Mouse (Mus musculus): ENCODE measurements around the gene Ly75. TPM values are rescaled to one million over a fixed set of nuclear protein-coding genes. Genes with fewer than 3 reads are reported as not detected.

Ly75 gene
- polyA plus RNA-seq, 1 experiment from 2014 or later, result 4.2 TPM

DNA sequence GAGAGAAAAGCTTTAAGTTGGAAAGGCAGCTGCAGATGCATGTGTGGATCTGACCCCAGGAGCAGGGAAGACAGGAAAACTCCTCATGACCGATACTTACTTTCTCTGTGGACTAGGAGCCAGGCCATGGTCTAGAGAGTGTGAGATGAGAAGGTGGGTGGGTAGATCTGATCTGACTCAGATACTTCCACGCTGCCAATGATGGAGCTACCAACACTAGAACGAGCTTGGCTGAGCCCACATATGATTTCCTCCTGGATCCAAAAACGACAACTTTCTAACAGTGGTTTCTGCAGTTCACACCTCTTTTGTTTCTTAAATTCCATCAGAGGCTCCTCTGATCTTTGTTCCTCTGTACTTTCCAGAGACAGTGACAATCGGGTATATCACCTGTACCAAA is 18.6 kb upstream of the Ly75 start:
- Histone ChIP-seq H3K27ac (no peak overlapping the region), H3K4me1 (no peaks in the 10 kb centered on the region), H3K27me3 (no peaks in the 10 kb centered on the region), H3K36me3 (no peaks in the 10 kb centered on the region), H3K9ac (no peak overlapping the region), H3K4me3 (no peak overlapping the region), H3K4me2 (replicated peaks) (no peak overlapping the region), H3K9me3 (no peaks in the 10 kb centered on the region)
- no peak for ATAC-seq (ENCODE audit: insufficient number of reproducible peaks, insufficient read depth, low FRiP score, low TSS enrichment)
- WGBS, result 80% methylated on average over 5 of the region's 5 CpGs

DNA sequence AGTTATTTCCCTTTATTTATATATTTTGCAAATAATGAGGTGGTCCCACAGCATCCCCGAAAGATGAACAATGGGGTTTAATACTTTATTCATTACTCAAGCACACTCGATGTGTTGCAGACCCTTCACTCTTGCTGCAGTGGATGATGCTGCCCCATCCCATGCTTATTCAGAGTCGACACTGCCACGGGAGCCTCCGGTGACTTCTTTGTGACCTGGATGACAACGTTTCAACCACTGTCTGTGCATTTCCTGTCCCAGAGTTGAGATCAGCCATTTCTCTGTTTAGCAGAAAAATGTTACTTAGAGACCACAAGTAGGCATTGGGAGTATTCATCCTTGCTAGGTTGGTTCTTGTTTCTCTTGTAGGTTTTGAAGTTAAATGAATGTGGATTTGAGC is 10.7 kb upstream of the Ly75 start:
- H3K9me3 ChIP-seq, result no peaks in the 10 kb centered on the region
- H3K27ac ChIP-seq, result no peak overlapping the region
- no peak overlapping the region for H3K4me2 ChIP-seq (replicated peaks)
- no peak overlapping the region for H3K4me3 ChIP-seq
- no peaks in the 10 kb centered on the region for H3K36me3 ChIP-seq
- H3K27me3 ChIP-seq, result no peaks in the 10 kb centered on the region
- H3K4me1 ChIP-seq, result no peaks in the 10 kb centered on the region
- no peak for ATAC-seq (ENCODE audit: insufficient number of reproducible peaks, insufficient read depth, low FRiP score, low TSS enrichment)
- no peak overlapping the region for H3K9ac ChIP-seq
- WGBS, result 73% methylated on average over 6 of the region's 6 CpGs

DNA sequence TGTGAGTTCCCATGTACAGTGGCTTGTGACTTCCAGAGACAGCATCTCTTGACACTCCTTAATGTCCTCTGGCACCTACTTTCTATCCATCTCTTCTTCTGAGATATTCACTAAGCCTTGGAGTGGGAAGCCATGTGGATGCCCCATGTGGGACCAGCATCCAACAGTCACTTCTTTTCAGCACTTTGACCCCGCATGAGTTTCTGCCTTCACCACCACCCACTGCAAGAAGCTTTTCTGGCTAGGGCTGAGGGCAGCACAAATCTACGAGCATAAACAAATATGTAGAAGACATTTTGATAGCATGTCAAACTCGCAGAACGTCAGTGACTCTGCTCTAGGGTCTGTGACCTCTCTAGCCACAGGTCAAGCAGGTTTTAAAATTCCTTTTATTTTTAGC is 9.2 kb upstream of the Ly75 start:
- no peak for ATAC-seq (ENCODE audit: insufficient number of reproducible peaks, insufficient read depth, low FRiP score, low TSS enrichment)
- Histone ChIP-seq H3K9ac (no peak overlapping the region), H3K4me2 (replicated peaks) (no peak overlapping the region), H3K27ac (no peak overlapping the region), H3K27me3 (no peaks in the 10 kb centered on the region), H3K4me1 (no peaks in the 10 kb centered on the region), H3K9me3 (no peaks in the 10 kb centered on the region), H3K36me3 (no peaks in the 10 kb centered on the region), H3K4me3 (no peak overlapping the region)
- 70% methylated on average over 4 of the region's 4 CpGs for WGBS

DNA sequence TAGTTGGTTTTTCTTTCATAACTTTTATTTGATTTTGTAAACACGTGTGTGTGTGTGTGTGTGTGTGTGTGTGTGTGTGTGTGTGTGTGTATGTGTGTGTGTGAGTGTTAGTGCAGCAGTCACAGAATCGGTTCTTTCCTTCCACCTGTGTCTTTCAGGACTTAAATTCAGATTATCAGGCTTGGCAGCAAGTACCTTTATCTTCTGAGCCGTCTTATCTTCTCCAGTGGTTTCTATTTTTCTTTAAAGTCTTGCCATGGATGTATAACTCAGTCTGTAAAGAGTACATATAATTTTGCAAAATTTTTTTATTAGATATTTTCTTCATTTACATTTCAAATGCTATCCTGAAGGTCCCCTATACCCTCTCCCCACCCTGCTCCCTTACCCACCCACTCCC is 4.3 kb upstream of the Ly75 start:
- H3K27me3 ChIP-seq, result peaks cover 7% of the 10 kb centered on the region; the same call in 1 of the 2 replicates
- H3K9ac ChIP-seq, result no peak overlapping the region
- no peak overlapping the region for H3K27ac ChIP-seq
- 0 out of 2 replicates have a peak, but pooled peaks cover 6% of the 10 kb centered on the region for H3K4me1 ChIP-seq
- H3K4me2 ChIP-seq (replicated peaks), result no peak overlapping the region
- no peaks in the 10 kb centered on the region for H3K36me3 ChIP-seq
- ATAC-seq (ENCODE audit: insufficient number of reproducible peaks, insufficient read depth, low FRiP score, low TSS enrichment), result no peak
- no peaks in the 10 kb centered on the region for H3K9me3 ChIP-seq
- no peak overlapping the region for H3K4me3 ChIP-seq
- WGBS, result 71% methylated on average over 3 of the region's 3 CpGs

DNA sequence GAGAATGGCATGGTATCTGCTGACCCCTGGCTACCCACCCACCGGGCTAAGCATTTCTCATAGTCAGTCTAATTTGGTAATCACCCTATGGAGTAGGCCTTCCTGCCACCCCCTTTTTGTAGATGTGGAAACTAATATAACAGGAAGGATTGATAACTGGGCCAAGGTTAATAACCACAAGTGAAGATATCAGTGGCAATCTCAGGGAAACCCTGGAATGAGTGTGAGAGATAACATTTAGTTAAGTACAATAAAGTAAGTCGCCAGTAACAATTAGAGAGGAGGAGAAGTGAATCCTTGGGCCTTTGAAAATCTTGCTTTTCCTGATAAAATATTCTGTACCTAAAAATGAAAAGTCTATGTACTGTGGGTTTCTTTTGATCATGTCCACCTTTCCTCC is 3.7 kb upstream of the Ly75 start:
- WGBS, result 80% methylated on average over 2 of the region's 2 CpGs
- H3K4me1 ChIP-seq, result 0 out of 2 replicates have a peak, but pooled peaks cover 6% of the 10 kb centered on the region
- ATAC-seq (ENCODE audit: insufficient number of reproducible peaks, insufficient read depth, low FRiP score, low TSS enrichment), result no peak

DNA sequence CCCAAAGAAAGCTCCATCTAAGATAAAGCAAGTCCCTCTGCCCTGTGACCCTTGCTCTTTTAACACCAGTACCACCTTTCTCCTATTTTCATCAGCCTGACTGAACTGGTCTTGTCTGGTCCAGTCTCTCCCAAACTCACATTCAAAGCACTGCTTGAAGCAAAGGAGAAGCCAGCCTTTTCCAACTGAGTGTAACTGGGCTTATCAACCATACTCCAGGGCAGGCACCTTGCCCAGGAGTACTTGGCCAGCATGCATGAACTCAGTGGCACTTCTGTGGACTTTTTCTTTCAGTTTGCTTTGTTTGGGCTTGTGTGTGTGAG is 1.6 kb upstream of the Ly75 start:
- no peaks in the 10 kb centered on the region for H3K9me3 ChIP-seq
- no peaks in the 10 kb centered on the region for H3K36me3 ChIP-seq
- H3K4me1 ChIP-seq, result 0 out of 2 replicates have a peak, but pooled peaks cover 6% of the 10 kb centered on the region
- H3K27me3 ChIP-seq, result peaks cover 7% of the 10 kb centered on the region; the same call in 1 of the 2 replicates
- ATAC-seq (ENCODE audit: insufficient number of reproducible peaks, insufficient read depth, low FRiP score, low TSS enrichment), result no peak
- no peak overlapping the region for H3K4me2 ChIP-seq (replicated peaks)
- no peak overlapping the region for H3K4me3 ChIP-seq
- no peak overlapping the region for H3K9ac ChIP-seq
- H3K27ac ChIP-seq, result no peak overlapping the region

More for the DNA sequence above, 3.7 kb upstream of the Ly75 start:
- no peak overlapping the region for H3K4me2 ChIP-seq (replicated peaks)
- no peaks in the 10 kb centered on the region for H3K36me3 ChIP-seq
- no peak overlapping the region for H3K27ac ChIP-seq
- peaks cover 7% of the 10 kb centered on the region; the same call in 1 of the 2 replicates for H3K27me3 ChIP-seq
- H3K4me3 ChIP-seq, result no peak overlapping the region
- no peaks in the 10 kb centered on the region for H3K9me3 ChIP-seq
- H3K9ac ChIP-seq, result no peak overlapping the region

DNA sequence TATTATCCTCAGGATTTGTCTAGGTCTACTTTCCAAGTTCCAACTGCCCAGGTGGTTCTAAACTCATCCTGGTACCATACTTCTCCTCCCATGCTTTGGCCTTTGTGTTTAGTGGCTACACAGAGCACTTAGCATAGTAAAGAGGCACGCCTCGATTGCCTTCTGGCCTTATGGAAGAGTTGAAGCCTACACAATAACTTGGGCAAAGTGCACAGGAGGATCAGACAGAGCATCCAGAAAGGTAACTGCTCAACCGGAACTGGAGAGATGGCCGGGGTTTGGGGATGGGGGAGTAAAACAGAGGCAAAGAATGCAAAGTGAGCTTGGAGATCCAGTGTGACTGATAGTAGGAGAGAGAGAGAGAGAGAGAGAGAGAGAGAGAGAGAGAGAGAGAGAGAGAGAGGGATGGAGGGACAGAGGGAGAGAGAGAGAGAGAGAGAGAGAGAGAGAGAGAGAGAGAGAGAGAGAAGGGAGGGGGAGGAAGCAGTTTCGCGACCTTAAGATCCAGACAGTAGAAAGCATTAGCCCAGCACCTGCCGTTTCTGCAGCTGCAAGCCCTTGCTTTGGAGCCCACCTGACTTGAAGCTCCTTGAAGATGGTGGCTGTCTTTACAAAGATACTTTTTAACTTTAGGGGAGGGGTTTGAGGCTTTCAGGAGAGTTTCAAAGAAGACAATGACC is 1.1 kb upstream of the Ly75 start:
- no peak for ATAC-seq (ENCODE audit: insufficient number of reproducible peaks, insufficient read depth, low FRiP score, low TSS enrichment)
- 33% methylated on average over 7 of the region's 7 CpGs for WGBS
- Histone ChIP-seq H3K9ac (no peak overlapping the region), H3K4me2 (replicated peaks) (no peak overlapping the region), H3K9me3 (no peaks in the 10 kb centered on the region), H3K4me1 (0 out of 2 replicates have a peak, but pooled peaks cover 6% of the 10 kb centered on the region), H3K36me3 (no peaks in the 10 kb centered on the region), H3K27me3 (peaks cover 7% of the 10 kb centered on the region; the same call in 1 of the 2 replicates), H3K27ac (no peak overlapping the region), H3K4me3 (no peak overlapping the region)

DNA sequence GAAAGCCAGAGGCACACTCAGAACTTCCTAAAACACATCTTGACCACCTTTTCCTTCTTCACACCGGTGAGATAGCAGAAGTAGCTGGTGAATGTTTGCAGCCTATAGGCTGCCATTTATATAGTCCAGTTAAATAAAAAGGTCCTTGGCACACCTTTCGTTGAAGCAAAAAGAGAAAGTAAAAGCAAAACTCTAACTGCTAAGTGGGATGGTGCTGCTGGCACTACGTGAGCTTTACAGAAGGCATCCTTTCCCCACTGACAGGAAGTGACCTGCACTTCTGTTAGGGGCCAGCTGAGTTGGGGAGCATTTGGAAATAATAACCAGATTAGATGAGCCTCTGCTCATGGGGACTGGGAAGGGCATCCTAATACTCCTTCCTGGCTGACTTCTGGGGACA is 757 bp downstream of the Ly75 start:
- Histone ChIP-seq H3K4me1 (0 out of 2 replicates have a peak, but pooled peaks cover 6% of the 10 kb centered on the region), H3K4me2 (replicated peaks) (peak overlapping the region; percentile 83), H3K36me3 (no peaks in the 10 kb centered on the region), H3K9me3 (no peaks in the 10 kb centered on the region), H3K9ac (no peak overlapping the region), H3K27ac (no peak overlapping the region), H3K4me3 (peak overlapping the region; percentile 53), H3K27me3 (peaks cover 7% of the 10 kb centered on the region; the same call in 1 of the 2 replicates)
- ATAC-seq (ENCODE audit: insufficient number of reproducible peaks, insufficient read depth, low FRiP score, low TSS enrichment), result no peak
- WGBS, result 62% methylated on average over 3 of the region's 3 CpGs

DNA sequence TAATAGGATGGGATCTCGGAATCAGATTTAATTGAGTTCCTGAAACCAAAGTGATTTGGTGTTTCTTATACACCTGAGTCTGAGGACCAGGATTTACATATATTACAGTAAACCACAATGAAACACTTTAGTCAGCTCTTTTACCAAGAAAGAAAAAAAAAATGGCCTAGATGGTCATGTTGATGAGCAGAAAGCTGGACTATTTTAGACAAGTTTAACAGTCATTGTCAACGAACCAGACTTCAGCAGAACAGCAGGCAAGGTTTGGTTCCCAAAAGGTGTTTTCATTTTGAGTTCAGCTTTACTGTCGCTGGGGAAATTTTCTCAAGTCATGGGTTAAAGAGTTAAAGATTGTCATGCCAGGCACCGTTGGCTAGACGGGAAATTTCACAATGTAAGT is 5.8 kb downstream of the Ly75 start:
- WGBS, result 83% methylated on average over 5 of the region's 5 CpGs

DNA sequence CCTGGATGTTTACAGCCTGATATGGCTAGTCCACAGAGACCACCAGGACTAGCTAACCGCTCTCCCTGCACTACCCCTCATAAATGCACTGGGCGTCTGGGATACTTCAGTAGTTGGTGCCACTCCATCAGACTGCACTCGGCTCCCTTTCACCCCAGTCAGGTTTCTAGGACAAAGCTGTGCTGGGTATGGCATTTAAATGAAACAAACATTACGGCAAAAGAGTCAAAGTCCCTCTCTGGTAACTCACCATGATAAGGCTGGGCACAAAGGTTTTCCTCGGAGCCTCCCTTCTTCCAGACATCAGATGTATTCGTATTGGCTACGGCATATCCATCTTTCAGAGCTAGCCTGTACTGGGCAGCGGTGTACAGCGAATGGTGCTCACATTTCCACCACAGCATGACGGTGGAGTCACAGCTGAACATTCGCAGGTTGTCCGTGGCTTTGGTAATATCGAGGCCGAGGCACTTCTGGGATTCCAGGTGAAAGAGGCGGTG is 7.4 kb downstream of the Ly75 start:
- 93% methylated on average over 15 of the region's 15 CpGs for WGBS
- Histone ChIP-seq H3K4me3 (no peak overlapping the region), H3K36me3 (no peaks in the 10 kb centered on the region), H3K27me3 (no peaks in the 10 kb centered on the region), H3K4me1 (no peaks in the 10 kb centered on the region), H3K9me3 (no peaks in the 10 kb centered on the region), H3K4me2 (replicated peaks) (no peak overlapping the region), H3K27ac (no peak overlapping the region), H3K9ac (no peak overlapping the region)
- no peak for ATAC-seq (ENCODE audit: insufficient number of reproducible peaks, insufficient read depth, low FRiP score, low TSS enrichment)

More for the DNA sequence above, 5.8 kb downstream of the Ly75 start:
- no peak overlapping the region for H3K4me2 ChIP-seq (replicated peaks)
- no peaks in the 10 kb centered on the region for H3K4me1 ChIP-seq
- H3K27ac ChIP-seq, result no peak overlapping the region
- H3K36me3 ChIP-seq, result no peaks in the 10 kb centered on the region
- H3K27me3 ChIP-seq, result no peaks in the 10 kb centered on the region
- H3K9me3 ChIP-seq, result no peaks in the 10 kb centered on the region
- no peak overlapping the region for H3K9ac ChIP-seq
- no peak for ATAC-seq (ENCODE audit: insufficient number of reproducible peaks, insufficient read depth, low FRiP score, low TSS enrichment)
- H3K4me3 ChIP-seq, result no peak overlapping the region

DNA sequence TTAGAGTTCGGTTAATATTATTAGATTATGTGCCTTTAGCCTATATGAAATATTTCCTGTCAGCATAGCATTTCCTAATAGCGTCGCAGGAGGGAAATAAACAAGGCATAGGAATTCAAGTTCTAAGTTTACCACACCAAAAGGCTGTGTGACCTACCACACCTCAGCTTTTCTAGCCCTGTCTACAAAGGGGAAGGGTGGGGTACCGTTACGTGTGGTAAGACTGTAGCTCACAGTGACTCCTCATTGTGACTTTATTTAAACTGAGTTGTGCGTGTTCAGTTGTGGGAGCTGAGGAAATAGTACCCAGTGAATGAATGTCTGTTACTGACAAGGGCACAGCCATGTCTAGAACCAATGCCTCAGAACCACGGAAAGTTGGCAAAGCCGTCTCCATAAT is 8.0 kb downstream of the Ly75 start:
- Histone ChIP-seq H3K27me3 (no peaks in the 10 kb centered on the region), H3K9ac (no peak overlapping the region), H3K27ac (no peak overlapping the region), H3K4me2 (replicated peaks) (no peak overlapping the region), H3K4me3 (no peak overlapping the region), H3K36me3 (no peaks in the 10 kb centered on the region), H3K9me3 (no peaks in the 10 kb centered on the region), H3K4me1 (no peaks in the 10 kb centered on the region)
- 91% methylated on average over 8 of the region's 8 CpGs for WGBS
- ATAC-seq (ENCODE audit: insufficient number of reproducible peaks, insufficient read depth, low FRiP score, low TSS enrichment), result no peak

DNA sequence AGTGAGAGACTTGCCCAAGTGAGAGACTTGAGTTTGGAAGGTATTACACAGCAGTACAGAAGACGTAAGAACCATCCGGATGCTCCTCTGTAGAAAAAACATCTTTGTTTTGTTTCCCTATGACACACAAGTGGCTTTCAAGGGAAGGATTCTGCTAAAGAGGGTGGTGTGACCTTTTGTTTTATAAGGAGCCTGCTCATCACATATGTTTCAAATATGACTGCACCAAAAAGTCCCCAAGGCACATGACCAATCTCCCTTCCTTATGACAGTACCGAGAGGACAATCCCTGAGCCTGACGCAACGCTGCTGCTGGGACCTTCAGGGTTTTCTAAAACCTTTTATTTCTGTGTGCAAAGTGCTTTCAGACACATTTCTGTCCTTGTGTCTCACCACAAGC is 12.9 kb downstream of the Ly75 start:
- no peak overlapping the region for H3K4me2 ChIP-seq (replicated peaks)
- H3K4me3 ChIP-seq, result no peak overlapping the region
- H3K36me3 ChIP-seq, result no peaks in the 10 kb centered on the region
- no peak overlapping the region for H3K27ac ChIP-seq
- H3K9me3 ChIP-seq, result no peaks in the 10 kb centered on the region
- no peak for ATAC-seq (ENCODE audit: insufficient number of reproducible peaks, insufficient read depth, low FRiP score, low TSS enrichment)
- H3K27me3 ChIP-seq, result no peaks in the 10 kb centered on the region
- WGBS, result 91% methylated on average over 5 of the region's 5 CpGs
- H3K4me1 ChIP-seq, result no peaks in the 10 kb centered on the region
- no peak overlapping the region for H3K9ac ChIP-seq
